Mouse (Mus musculus) c-Kit-positive CD71-negative TER-119-negative erythroid progenitor cells, embryonic 14.5 days (primary cell): ENCODE results near the gene Prkag2.
"Not testable (repeated sequence)": the region's sequence is repeated elsewhere in the genome, so short reads cannot be mapped to it uniquely, and the experiment has no call there.

Experiments used
- DNase-seq: peaks from one replicate; pipeline ENCODE4 v3.0.0-alpha.2; 2013; ENCODE audit warnings: low read depth

The Prkag2 gene

GRCm38 (mm10) chr5:24869796-24870289, 230.6 kb downstream of the Prkag2 start:
- no peak for DNase-seq

DNA sequence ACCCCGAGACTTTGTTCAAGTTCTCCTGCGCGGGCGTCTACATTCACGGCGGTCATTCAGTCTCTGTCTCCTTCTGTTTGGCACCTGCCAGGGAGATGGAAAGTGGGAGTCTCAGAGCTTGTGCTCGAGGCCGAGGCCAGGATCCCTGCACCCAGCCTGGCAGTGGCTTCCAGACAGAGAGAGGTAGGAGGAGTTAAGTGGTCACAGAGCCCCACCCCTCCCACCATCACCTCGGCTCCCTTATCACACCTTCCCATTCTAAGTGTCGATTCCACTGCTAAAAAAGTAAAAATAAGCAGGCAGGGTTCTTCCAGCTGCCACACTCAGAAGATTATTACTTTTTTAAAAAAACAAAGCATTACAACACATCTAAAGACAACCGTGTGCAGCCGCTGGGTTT, 236.6 kb downstream of the Prkag2 start:
- no peak for DNase-seq

DNA sequence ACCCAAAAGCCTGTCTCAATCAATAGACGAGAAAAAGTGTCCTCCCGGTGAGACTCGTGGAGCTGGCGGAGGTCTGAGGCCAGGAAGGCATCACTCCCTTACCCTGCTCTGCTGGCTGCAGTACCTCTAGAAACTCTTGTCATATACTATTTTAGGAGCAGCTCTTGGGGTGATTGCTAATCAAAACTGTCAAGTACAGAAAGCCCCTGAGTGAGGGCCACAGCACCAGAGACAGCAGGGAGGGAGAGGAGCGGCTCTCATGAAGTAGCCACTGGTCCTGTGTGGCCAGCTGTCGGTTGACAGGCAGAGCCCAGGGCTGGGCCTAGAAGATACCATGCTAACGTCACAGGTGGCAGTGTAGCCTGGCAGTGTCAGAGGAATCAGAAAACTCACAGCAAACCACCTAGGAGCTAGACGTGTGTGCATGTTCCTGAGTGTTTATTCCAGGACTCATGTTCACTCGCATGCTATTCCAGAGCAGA, 239.0 kb downstream of the Prkag2 start:
- DNase-seq = no peak

GRCm38 (mm10) chr5:24860635-24861448, 239.6 kb downstream of the Prkag2 start:
- no peak for DNase-seq

- no peak for DNase-seq
Observed at GRCm38 (mm10) chr5:24859771-24860540, 240.5 kb downstream of the Prkag2 start.

DNA sequence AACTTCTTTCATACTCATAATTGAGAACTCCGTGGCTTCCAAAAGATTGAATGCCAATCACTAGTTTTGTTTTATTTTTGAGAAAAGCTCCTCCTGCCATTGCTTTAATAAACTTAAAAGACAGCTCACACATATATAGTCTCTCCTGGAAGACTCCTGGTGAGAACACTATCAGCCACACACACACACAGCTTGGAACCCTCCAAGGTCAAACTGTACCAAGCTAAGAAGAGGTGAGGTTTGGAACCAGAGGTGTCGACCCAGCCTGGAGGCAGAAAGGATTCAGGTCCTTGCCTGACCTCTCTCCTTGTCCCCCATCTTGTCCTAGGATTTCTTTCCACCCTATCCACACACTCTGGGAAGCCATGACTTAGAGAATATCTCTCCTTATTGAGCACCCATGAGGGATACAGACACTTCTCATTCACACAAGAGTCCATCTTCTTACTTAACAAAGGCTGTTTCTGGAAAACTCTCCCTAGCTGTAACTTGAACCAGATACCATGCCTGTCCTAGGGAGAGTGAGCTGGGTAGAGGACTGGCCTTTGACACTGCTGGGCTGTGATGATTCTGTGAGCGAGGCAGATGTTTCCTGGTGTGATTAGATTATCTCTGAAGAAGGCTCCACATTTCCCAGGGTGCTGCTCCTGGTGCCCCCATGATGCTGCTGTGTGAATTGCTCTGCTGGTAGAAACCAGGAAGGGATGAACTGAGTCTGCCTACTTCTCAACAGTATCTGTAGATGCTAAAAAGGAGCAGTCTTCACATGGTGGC, 245.4 kb downstream of the Prkag2 start:
- no peak for DNase-seq

DNA sequence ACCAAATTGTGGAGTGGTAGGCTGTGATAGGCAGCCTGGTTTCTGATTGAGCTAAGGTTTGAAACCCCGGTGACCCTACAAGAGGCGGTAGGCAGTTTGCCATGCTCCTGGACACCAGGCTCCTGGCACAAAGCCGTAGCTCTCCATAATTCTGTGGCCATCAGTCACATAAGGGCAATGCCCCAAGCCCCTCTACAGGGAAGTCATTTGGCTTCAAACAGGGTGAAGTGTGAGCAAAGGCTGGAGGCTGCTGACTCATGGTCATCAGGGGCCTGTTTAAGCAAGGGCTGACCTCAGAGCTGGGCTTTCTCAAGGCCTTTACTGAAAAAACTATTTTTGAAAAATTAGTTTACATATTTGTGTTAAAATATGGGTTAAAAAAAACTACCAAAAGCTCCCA, 246.2 kb downstream of the Prkag2 start:
- no peak for DNase-seq

DNA sequence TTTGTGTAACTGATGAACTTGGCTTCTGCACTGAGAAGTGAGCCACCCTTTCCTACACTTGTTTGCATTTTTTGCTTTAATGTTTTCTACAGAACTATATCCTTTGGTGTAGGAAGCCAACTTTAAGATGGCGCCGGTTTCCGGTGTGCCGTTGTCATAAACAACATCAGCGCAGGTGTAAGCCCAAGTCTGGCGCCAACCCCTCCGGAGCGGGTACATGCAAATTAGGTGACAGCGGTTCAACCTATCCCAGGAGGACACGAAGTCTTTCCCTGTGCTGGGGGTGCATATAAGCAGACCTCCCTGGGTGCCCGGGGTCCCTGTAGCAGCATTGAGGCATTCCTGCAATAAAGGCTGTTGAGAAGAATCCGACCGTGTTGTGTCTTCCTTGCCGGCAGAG, 252.2 kb downstream of the Prkag2 start:
- not testable (repeated sequence) for DNase-seq

DNA sequence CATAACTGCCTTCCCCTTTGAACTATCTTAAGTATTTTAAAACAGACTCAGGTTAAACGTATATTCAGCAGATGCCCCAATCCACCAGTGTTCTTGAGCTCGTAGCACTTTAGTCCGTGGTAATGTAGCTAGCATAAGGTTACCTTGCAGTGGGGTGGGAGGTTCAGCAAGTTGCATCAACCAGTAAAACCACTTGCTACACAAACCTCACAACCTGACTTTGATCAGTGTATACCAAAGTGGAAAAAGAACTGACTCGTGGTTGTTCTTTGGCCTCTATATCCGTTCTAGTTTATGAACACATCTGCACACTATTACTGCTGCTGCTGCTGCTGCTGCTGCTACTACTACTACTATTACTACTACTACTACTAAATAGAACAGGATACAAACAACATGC, 256.6 kb downstream of the Prkag2 start:
- no peak for DNase-seq

DNA sequence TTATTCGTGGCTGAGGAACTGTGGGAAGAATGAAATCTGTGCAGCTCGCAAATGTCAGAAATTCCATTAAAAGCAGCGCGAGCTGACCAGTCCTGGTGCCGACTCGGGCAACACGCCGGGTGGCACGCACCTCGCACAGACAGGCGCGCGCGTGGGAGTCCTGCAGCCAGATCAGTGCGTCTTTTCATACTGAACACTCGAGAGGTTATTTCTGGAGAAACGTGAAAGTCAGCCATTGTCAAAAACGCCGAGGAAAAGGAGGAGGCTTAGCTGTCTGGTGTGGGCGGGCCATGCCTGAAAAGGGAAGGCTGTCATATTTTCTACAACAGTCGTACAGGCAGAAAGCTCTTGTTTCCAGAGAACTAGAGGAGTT, 257.4 kb downstream of the Prkag2 start:
- DNase-seq = no peak

GRCm38 (mm10) chr5:24842274-24843102, 258.0 kb downstream of the Prkag2 start, which contains the start of gene Rheb:
Gene Rheb, minus strand, starts transcription at chr5:24842624.
- DNase-seq = peak; percentile 99

- no peak for DNase-seq
Observed at GRCm38 (mm10) chr5:24841662-24842273, 258.7 kb downstream of the Prkag2 start.

DNA sequence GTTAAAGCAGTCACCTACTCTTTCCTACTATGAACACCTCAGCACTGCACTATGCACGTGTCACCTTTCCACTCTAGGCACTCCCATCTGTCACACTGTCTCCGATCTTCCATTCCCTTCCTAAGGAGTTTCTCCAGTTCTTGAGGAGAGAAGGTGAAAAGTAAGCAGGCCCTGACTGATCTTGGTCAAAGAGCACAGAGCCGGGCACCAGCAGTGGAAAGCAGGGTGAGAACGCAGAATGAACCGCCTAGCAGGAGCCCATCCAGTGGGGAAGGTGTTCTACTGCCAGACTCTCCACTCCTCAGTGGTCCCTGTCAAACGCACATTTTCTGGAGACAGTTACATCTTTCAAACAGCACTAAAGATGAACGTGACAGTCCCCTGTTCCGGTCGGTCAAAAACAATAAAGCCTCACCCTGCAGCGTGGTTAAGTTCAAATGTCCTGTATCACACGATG, 259.4 kb downstream of the Prkag2 start:
- DNase-seq = no peak

GRCm38 (mm10) chr5:24834491-24834890, 266.0 kb downstream of the Prkag2 start:
- no peak for DNase-seq

DNA sequence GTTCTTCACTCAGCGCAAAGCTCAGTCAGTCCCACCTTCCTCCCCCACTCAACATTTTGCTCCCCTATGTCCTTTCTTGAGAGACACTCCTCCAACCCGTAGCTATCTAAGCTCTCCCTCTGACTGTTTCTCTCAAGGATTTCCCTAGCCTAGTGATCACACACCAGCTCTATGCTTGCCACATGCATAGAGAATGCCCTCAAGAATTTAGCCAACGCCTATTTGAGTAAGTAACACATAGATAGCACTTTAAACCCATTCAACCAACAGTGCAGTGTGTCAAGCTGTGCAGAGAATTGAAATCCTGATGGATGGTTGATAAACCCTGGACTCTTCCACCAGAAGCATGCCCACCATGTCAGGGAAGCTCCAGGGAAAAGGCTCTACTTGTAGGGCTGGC, 268.5 kb downstream of the Prkag2 start:
- no peak for DNase-seq

- DNase-seq = no peak
Observed at GRCm38 (mm10) chr5:24828446-24828845, 272.0 kb downstream of the Prkag2 start.

- DNase-seq = no peak
Observed at GRCm38 (mm10) chr5:24827173-24827572, 273.3 kb downstream of the Prkag2 start.

GRCm38 (mm10) chr5:24826056-24826770, 274.2 kb downstream of the Prkag2 start:
- no peak for DNase-seq

DNA sequence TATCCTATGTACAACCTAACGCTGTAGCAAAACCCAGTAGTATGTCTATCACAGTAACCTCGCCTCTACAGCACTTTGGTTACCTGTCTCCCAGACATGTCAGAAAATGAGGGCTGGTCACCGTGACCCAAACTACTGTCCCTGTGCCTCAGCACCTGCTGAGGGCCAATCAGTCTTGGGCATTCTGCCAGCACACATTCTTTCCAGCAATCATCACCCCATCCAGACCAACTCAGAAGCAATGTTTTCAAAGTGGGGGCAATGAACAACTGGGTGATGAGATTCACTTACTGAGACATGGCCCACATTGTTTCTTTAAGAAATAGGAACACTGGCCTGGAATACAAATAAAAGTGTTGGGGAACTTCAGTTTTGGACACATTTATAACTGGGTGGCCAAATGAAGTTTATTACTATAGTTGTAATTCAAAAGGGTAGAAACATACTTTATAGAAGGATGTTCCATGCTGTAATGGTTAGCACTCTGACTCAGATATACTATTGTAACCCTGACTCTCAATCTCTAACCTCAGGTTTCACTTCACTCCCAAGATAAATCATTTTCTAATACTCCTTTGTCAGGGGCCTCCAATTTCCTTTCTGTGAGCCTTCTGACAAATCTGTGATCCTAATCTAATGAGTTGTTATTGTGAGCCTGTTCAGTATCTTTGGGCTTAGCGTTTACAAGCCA, 274.9 kb downstream of the Prkag2 start:
- DNase-seq = no peak
